Mouse (Mus musculus) embryonic facial prominence, embryonic 13.5 days (tissue): ENCODE measurements around the gene Akap2. TPM values are rescaled to one million over a fixed set of nuclear protein-coding genes. Genes with fewer than 3 reads are reported as not detected.

ENCODE experiments used
- ATAC-seq: fragments of 200-750 bp; cut with Nextera tagmentation; 2 replicates; pipeline ENCODE4 v1.8.0; 2017; ENCODE audit warnings: low read depth; ENCODE audit not compliant: insufficient number of reproducible peaks, insufficient read depth, low FRiP score, low TSS enrichment
- H3K27ac ChIP-seq: fragments of 300-500 bp; sonication (generic); 2 replicates; pipeline ENCODE4 v1.5.1; 2015; ENCODE audit warnings: moderate library complexity, mild to moderate bottlenecking, inconsistent platforms
- H3K27me3 ChIP-seq: fragments of 300-500 bp; sonication (generic); 2 replicates; pipeline ENCODE4 v1.6.1; 2015; ENCODE audit warnings: mild to moderate bottlenecking, inconsistent platforms
- H3K36me3 ChIP-seq: fragments of 300-500 bp; sonication (generic); 2 replicates; pipeline ENCODE4 v1.6.1; 2015; ENCODE audit warnings: mild to moderate bottlenecking, inconsistent platforms
- H3K4me1 ChIP-seq: fragments of 300-500 bp; sonication (generic); 2 replicates; pipeline ENCODE4 v1.6.1; 2015; ENCODE audit warnings: inconsistent platforms
- H3K4me2 ChIP-seq: fragments of 300-500 bp; sonication (generic); 2 replicates; pipeline ENCODE4 v1.6.1; 2015; ENCODE audit warnings: moderate library complexity, mild to moderate bottlenecking, inconsistent platforms
- H3K4me3 ChIP-seq: fragments of 300-500 bp; sonication (generic); 2 replicates; pipeline ENCODE4 v1.5.1; 2015; ENCODE audit warnings: mild to moderate bottlenecking, inconsistent platforms
- H3K9ac ChIP-seq: fragments of 300-500 bp; sonication (generic); 2 replicates; pipeline ENCODE4 v1.6.1; 2015; ENCODE audit warnings: mild to moderate bottlenecking, inconsistent platforms
- H3K9me3 ChIP-seq: fragments of 300-500 bp; sonication (generic); 2 replicates; pipeline ENCODE4 v1.6.1; 2016; ENCODE audit warnings: inconsistent platforms
- WGBS: fragments of 180-500 bp; shearing (Covaris S2); methylation state at CpG from one replicate; pipeline ENCODE4 v1.1.7; 2015; ENCODE audit warnings: mixed read lengths; 5-methylcytosine and 5-hydroxymethylcytosine counted together
- polyA plus RNA-seq: library from polyadenylated mRNA; unstranded; fragments of >200 nt; fragmentation: Nextera tagmentation; extraction: Ambion mirVana; gene quantifications from 2 replicates; pipeline ENCODE4 v1.2.1, GENCODE M21; 2015

Gene Akap2
- polyA plus RNA-seq, 1 experiment from 2014 or later, result 28.1 TPM

DNA sequence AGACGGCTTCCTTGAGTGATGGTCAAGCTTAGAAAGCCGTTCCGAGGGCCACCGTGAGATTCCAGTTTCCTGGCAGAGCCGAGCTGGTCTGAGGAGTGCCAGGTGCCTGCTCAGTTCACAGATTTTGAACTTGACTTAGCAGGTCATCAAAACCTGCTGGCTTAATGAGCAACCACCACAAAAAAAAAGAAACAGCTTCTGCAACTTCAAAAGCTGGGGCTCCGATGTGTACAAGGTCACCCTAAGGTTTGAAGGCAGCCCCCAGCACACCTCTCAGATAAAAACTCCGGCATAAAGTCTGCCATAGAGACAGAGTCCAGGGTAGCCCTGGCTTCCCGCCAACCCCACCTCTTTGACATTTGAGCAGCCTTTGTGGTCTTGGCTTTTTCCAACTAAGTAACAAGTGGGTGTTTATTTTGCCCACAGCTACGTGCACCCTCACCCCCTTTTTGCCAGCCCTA, 198.8 kb downstream of the Akap2 start, which contains the start of gene D630039A03Rik:
TSS of gene D630039A03Rik (minus strand) at position 97 of the 461 bp plus-strand sequence.
- Histone ChIP-seq H3K9ac (0 out of 2 replicates have a peak within 1 kb of the TSS, but pooled peaks have one; percentile 7), H3K9me3 (no peaks in the 10 kb centered on the region), H3K4me3 (0 out of 2 replicates have a peak within 1 kb of the TSS, but pooled peaks have one; percentile 3), H3K4me1 (peaks cover 44% of the 10 kb centered on the region), H3K27ac (peak within 1 kb of the TSS; percentile 8; the same call in 1 of the 2 replicates), H3K27me3 (no peaks in the 10 kb centered on the region), H3K4me2 (peak within 1 kb of the TSS; percentile 46), H3K36me3 (no peaks in the 10 kb centered on the region)
- WGBS, result 19% methylated on average over 9 of the region's 9 CpGs
- ATAC-seq, result no peak

GRCm38 (mm10) chr4:57916711-57917110, 199.3 kb downstream of the Akap2 start:
- Histone ChIP-seq H3K4me2 (0 out of 2 replicates have a peak overlapping the region, but pooled peaks have one; percentile 46), H3K27me3 (no peaks in the 10 kb centered on the region)
- ATAC-seq, result no peak

GRCm38 (mm10) chr4:57919494-57920423, 202.3 kb downstream of the Akap2 start:
- no peaks in the 10 kb centered on the region for H3K36me3 ChIP-seq
- H3K27ac ChIP-seq, result no peak overlapping the region
- peak overlapping the region; percentile 14; the same call in 1 of the 2 replicates for H3K4me2 ChIP-seq
- no peaks in the 10 kb centered on the region for H3K27me3 ChIP-seq
- no peak for ATAC-seq
- H3K9ac ChIP-seq, result 0 out of 2 replicates have a peak overlapping the region, but pooled peaks have one; percentile 16
- 14% methylated on average over 8 of the region's 8 CpGs for WGBS
- no peaks in the 10 kb centered on the region for H3K9me3 ChIP-seq
- H3K4me3 ChIP-seq, result no peak overlapping the region
- peaks cover 42% of the 10 kb centered on the region for H3K4me1 ChIP-seq

More at GRCm38 (mm10) chr4:57916711-57917110, 199.3 kb downstream of the Akap2 start:
- 68% methylated on average over 4 of the region's 4 CpGs for WGBS
- peaks cover 44% of the 10 kb centered on the region for H3K4me1 ChIP-seq
- H3K9me3 ChIP-seq, result no peaks in the 10 kb centered on the region
- H3K9ac ChIP-seq, result no peak overlapping the region
- H3K27ac ChIP-seq, result no peak overlapping the region
- no peak overlapping the region for H3K4me3 ChIP-seq
- H3K36me3 ChIP-seq, result no peaks in the 10 kb centered on the region

DNA sequence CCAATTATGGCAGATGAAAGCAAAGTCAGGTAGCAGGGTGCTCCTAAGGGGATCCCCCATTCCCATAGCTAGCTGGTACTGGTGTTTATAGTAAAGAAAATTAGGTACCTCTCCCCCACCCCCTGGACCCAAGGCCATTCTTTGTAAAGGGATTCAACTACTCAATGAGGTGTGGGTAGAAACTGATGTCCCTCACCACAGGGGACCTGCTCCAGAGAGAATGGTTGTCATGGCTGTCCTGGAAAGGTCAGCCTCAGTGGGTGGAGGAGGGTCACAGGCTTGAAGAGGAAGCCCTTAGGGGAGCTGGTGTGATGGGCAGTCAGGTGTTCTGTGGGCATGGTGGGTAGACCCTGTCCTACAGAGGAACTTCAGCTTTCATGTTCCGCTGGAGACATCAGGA, 203.1 kb downstream of the Akap2 start:
- Histone ChIP-seq H3K4me2 (no peak overlapping the region), H3K9me3 (no peaks in the 10 kb centered on the region), H3K9ac (no peak overlapping the region), H3K4me1 (peaks cover 35% of the 10 kb centered on the region), H3K27ac (no peak overlapping the region), H3K36me3 (no peaks in the 10 kb centered on the region), H3K4me3 (no peak overlapping the region), H3K27me3 (no peaks in the 10 kb centered on the region)
- WGBS, result 81% methylated on average over 1 of the region's 1 CpGs
- ATAC-seq, result no peak

DNA sequence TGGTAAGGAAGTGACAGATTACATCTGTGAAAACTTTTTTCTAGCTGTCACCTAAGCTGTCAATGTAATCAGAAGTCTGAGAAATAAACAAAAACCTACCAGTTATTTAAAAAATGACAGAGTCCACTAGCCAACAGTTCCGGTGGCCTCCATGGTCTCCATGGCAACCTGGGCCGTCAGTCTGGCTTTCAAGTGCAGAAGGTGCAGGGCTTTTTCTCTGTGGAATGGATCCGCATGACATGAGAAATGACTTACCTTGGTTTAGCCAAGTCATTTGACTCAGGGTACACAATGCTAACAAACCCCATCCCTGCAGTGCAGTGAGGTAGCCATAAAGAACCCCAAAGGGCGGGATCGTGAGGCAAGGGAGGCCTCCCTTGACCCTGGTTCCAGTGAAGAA, 204.7 kb downstream of the Akap2 start:
- Histone ChIP-seq H3K27me3 (no peaks in the 10 kb centered on the region), H3K36me3 (no peaks in the 10 kb centered on the region), H3K4me2 (no peak overlapping the region), H3K9me3 (no peaks in the 10 kb centered on the region), H3K9ac (no peak overlapping the region), H3K4me3 (no peak overlapping the region), H3K4me1 (peaks cover 19% of the 10 kb centered on the region), H3K27ac (no peak overlapping the region)
- 71% methylated on average over 5 of the region's 5 CpGs for WGBS
- no peak for ATAC-seq

- H3K4me3 ChIP-seq, result no peak overlapping the region
- no peak for ATAC-seq
- H3K9me3 ChIP-seq, result no peaks in the 10 kb centered on the region
- no peak overlapping the region for H3K27ac ChIP-seq
- H3K4me2 ChIP-seq, result no peak overlapping the region
- peaks cover 14% of the 10 kb centered on the region for H3K4me1 ChIP-seq
- no peaks in the 10 kb centered on the region for H3K27me3 ChIP-seq
- 70% methylated on average over 6 of the region's 6 CpGs for WGBS
- no peaks in the 10 kb centered on the region for H3K36me3 ChIP-seq
- no peak overlapping the region for H3K9ac ChIP-seq
Observed at GRCm38 (mm10) chr4:57924556-57925071, 207.2 kb downstream of the Akap2 start.

- no peak overlapping the region for H3K4me2 ChIP-seq
- peaks cover 7% of the 10 kb centered on the region; the same call in 1 of the 2 replicates for H3K4me1 ChIP-seq
- no peak overlapping the region for H3K9ac ChIP-seq
- H3K27me3 ChIP-seq, result no peaks in the 10 kb centered on the region
- 27% methylated on average over 3 of the region's 3 CpGs for WGBS
- no peak overlapping the region for H3K27ac ChIP-seq
- H3K9me3 ChIP-seq, result peaks cover 4% of the 10 kb centered on the region; the same call in 1 of the 2 replicates
- no peak for ATAC-seq
- H3K4me3 ChIP-seq, result no peak overlapping the region
- no peaks in the 10 kb centered on the region for H3K36me3 ChIP-seq
Observed at GRCm38 (mm10) chr4:57927464-57928205, 210.2 kb downstream of the Akap2 start.

DNA sequence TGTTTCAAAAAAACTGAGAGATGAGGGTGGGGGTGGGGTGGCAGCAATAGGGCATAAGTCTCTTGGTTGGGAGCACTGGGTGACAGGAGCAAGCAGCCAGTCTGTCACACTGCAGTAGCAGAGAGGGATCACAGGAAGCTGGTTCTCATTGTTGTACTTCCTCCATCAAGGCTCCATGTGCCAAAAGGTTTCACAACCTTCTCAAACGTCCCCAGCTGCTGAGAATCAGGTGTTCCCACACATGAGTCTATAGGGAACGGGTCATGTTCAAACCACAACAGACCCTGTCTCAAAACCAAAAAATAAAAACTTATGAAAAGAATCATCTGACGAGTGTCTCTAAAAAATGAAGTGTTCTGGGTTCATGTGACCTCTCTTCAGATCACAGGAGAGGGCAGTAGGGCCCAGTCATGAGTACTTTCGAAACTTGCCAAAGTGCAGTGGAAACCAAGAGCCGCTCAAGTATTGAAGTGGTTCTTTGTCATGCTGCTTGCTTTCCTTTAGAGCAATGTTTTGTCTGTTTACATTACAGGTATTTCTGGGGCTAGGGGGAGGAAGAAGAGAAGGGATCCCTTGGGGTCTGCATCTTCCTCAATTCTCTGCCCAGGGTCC, 213.2 kb downstream of the Akap2 start:
- Histone ChIP-seq H3K4me3 (no peak overlapping the region), H3K9ac (no peak overlapping the region), H3K4me2 (no peak overlapping the region), H3K27ac (no peak overlapping the region), H3K36me3 (no peaks in the 10 kb centered on the region), H3K4me1 (no peaks in the 10 kb centered on the region), H3K27me3 (no peaks in the 10 kb centered on the region), H3K9me3 (peaks cover 8% of the 10 kb centered on the region; the same call in 1 of the 2 replicates)
- whole genome bisulfite sequencing, result 71% methylated on average over 5 of the region's 5 CpGs
- no peak for ATAC-seq

GRCm38 (mm10) chr4:57934181-57934580, 216.7 kb downstream of the Akap2 start:
- ATAC-seq, result no peak
- H3K36me3 ChIP-seq, result no peaks in the 10 kb centered on the region
- H3K9ac ChIP-seq, result no peak overlapping the region
- H3K4me1 ChIP-seq, result no peaks in the 10 kb centered on the region
- WGBS, result 60% methylated on average over 5 of the region's 5 CpGs
- H3K4me3 ChIP-seq, result no peak overlapping the region
- H3K27ac ChIP-seq, result no peak overlapping the region
- no peak overlapping the region for H3K4me2 ChIP-seq
- no peaks in the 10 kb centered on the region for H3K27me3 ChIP-seq
- peaks cover 8% of the 10 kb centered on the region; the same call in 1 of the 2 replicates for H3K9me3 ChIP-seq

GRCm38 (mm10) chr4:57937292-57937691, 219.8 kb downstream of the Akap2 start:
- Histone ChIP-seq H3K4me1 (no peaks in the 10 kb centered on the region), H3K27ac (no peak overlapping the region), H3K27me3 (no peaks in the 10 kb centered on the region), H3K4me2 (no peak overlapping the region), H3K9ac (no peak overlapping the region), H3K4me3 (no peak overlapping the region), H3K9me3 (peaks cover 6% of the 10 kb centered on the region; the same call in 1 of the 2 replicates), H3K36me3 (peaks cover 5% of the 10 kb centered on the region; the same call in 1 of the 2 replicates)
- WGBS, result 85% methylated on average over 6 of the region's 6 CpGs
- ATAC-seq, result no peak

DNA sequence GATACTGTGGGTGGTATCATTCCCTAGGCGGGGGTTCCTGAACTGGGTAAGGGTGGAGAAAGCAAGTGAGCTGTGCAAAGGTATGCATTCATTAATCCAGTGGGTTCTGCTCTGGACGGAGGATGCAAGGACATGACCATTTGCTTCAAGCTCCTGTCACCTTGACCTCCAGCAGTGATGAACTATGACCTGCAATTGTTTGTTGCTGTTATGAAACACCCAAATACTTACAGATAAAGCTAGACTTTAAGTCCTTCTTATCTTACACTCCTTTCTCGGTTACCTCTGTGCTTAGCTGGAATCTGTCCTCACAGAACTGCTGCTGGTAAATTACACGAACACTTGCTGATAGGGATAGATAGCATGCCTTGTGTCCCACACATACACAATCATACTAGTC, 223.2 kb downstream of the Akap2 start:
- no peak overlapping the region for H3K9ac ChIP-seq
- H3K4me3 ChIP-seq, result no peak overlapping the region
- no peak overlapping the region for H3K4me2 ChIP-seq
- no peaks in the 10 kb centered on the region for H3K27me3 ChIP-seq
- H3K4me1 ChIP-seq, result no peaks in the 10 kb centered on the region
- 82% methylated on average over 4 of the region's 4 CpGs for WGBS
- peaks cover 36% of the 10 kb centered on the region for H3K36me3 ChIP-seq
- H3K9me3 ChIP-seq, result no peaks in the 10 kb centered on the region
- ATAC-seq, result no peak
- H3K27ac ChIP-seq, result no peak overlapping the region
